Mouse (Mus musculus): Measurements from ENCODE around the gene Foxp4.
A peak's percentile ranks its signal among the peaks of the same experiment; 100 is the strongest.

The Foxp4 gene

GRCm38 (mm10) chr17:47924383-47925339, at the start of gene Foxp4:
Foxp4 (minus strand) TSS chr17:47924645.
- DNase-seq (ENCODE audit: low spot score in 2 of 2) = peak; percentile 66 to 83

- DNase-seq (ENCODE audit: low spot score in 2 of 2) = peak; percentile 16 to 39
These were observed 49.4 kb upstream of the Foxp4 start for GRCm38 (mm10) chr17:47973563-47974472.

- DNase-seq (ENCODE audit: low spot score in 2 of 2) = no peak
These were observed 41.5 kb upstream of the Foxp4 start for GRCm38 (mm10) chr17:47965885-47966505.

- no peak for DNase-seq (ENCODE audit: low spot score in 2 of 2)
These were observed 33.8 kb upstream of the Foxp4 start for GRCm38 (mm10) chr17:47958046-47958790.

GRCm38 (mm10) chr17:47956486-47956885, 32.0 kb upstream of the Foxp4 start:
- no peak for DNase-seq (ENCODE audit: low spot score in 2 of 2)

- no peak for DNase-seq (ENCODE audit: low spot score in 2 of 2)
These were observed 30.8 kb upstream of the Foxp4 start for GRCm38 (mm10) chr17:47955054-47955741.

GRCm38 (mm10) chr17:47953231-47953630, 28.8 kb upstream of the Foxp4 start:
- DNase-seq (ENCODE audit: low spot score in 2 of 2) = no peak

- no peak for DNase-seq (ENCODE audit: low spot score in 2 of 2)
These were observed 28.1 kb upstream of the Foxp4 start for GRCm38 (mm10) chr17:47952368-47953081.

GRCm38 (mm10) chr17:47951452-47951851, 27.0 kb upstream of the Foxp4 start:
- no peak for DNase-seq (ENCODE audit: low spot score in 2 of 2)

GRCm38 (mm10) chr17:47950831-47951230, 26.4 kb upstream of the Foxp4 start:
- no peak for DNase-seq (ENCODE audit: low spot score in 2 of 2)

- no peak for DNase-seq (ENCODE audit: low spot score in 2 of 2)
These were observed 25.0 kb upstream of the Foxp4 start for GRCm38 (mm10) chr17:47949441-47949840.

GRCm38 (mm10) chr17:47948753-47949152, 24.3 kb upstream of the Foxp4 start:
- no peak for DNase-seq (ENCODE audit: low spot score in 2 of 2)

- DNase-seq (ENCODE audit: low spot score in 2 of 2) = peak in 1 of 2 experiments; percentile 49
These were observed 22.5 kb upstream of the Foxp4 start for GRCm38 (mm10) chr17:47946921-47947420.

- DNase-seq (ENCODE audit: low spot score in 2 of 2) = no peak
These were observed 21.7 kb upstream of the Foxp4 start for GRCm38 (mm10) chr17:47946111-47946510.

- peak in 1 of 2 experiments; percentile 37 for DNase-seq (ENCODE audit: low spot score in 2 of 2)
These were observed 18.8 kb upstream of the Foxp4 start for GRCm38 (mm10) chr17:47943103-47943870.

GRCm38 (mm10) chr17:47942008-47942407, 17.6 kb upstream of the Foxp4 start:
- no peak for DNase-seq (ENCODE audit: low spot score in 2 of 2)

GRCm38 (mm10) chr17:47938839-47939238, 14.4 kb upstream of the Foxp4 start:
- DNase-seq (ENCODE audit: low spot score in 2 of 2) = no peak

- no peak for DNase-seq (ENCODE audit: low spot score in 2 of 2)
These were observed 13.6 kb upstream of the Foxp4 start for GRCm38 (mm10) chr17:47937926-47938600.
